Mouse (Mus musculus): ENCODE measurements around the gene Actl10.

DNA sequence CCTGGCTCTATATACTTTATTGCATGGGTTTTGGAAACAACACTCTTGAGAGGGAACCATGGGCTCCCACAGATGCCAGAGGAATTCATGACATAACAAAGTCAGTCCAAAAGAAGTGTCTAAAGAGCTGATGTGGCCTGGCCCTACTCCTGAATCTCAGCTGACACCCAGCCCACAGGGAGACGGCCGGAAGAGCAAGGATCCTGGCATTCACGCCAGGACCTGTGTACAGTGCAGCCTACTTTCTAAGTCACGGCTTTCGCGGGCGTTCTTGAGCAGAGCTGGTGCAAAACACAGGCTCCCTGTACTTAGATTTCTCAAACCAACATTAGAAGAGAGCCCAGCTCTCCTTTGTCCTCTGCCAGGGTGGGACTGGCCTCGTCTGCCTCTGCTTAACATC is 29.0 kb downstream of the Actl10 start:
- TF ChIP-seq CTCF (IDR thresholded peaks at IDR 0.05; ENCODE audit: borderline replicate concordance, control insufficient read depth, extremely low read depth, insufficient read depth, low read length, poor library complexity) (no peak), POLR2A (IDR thresholded peaks at IDR 0.05; ENCODE audit: control insufficient read depth, extremely low read depth, insufficient read depth, low read length, poor library complexity) (no peak)
